In the genomic region with DNA sequence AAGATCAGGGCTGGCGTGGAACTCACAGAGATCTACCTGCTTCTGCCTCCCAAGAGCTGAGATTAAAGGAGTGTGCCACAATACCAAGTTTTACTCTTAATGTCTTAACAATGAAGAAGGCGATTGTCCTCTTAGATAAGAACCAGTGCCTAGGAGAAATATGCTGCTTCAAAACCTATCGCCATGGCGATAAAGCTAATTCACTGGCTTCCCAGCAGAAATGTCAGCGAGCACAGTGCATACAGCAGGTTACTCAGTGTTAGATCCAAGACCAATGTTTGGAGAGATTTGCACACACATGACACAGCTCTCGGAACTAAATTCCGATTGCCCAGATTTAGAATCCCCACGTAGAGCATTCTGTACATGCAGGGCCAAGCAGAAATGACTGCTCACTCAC, we compare ENCODE assay signal across 26 mouse cellular contexts.
DNase-seq lines count a peak whose midpoint lies in the region; ATAC-seq lines count a peak whose summit lies in the region.
"Had no signal": no experiment of that assay in that cellular context is flagged by ENCODE, and none has a peak within 500 bp of the region (broad histone marks: within the 10 kb centered on the region; RNA-seq: fewer than 3 reads in every experiment).

No protein-coding gene starts in this region.

- H3K4me1 ChIP-seq in forebrain, embryonic 14.5 days (ENCODE audit: control insufficient read depth, insufficient read depth, low read length), result peaks cover 5% of the 10 kb centered on the region; the same call in 1 of the 2 replicates
- H3K4me1 ChIP-seq in forebrain, embryonic 11.5 days (replicated peaks; ENCODE audit: control insufficient read depth, insufficient read depth, low read length), result no peaks in the 10 kb centered on the region
- H3K4me1 ChIP-seq in heart, embryonic 10.5 days, result peaks cover 12% of the 10 kb centered on the region
- H3K4me1 ChIP-seq in midbrain, embryonic 13.5 days (replicated peaks), result peaks cover 17% of the 10 kb centered on the region
- H3K4me1 ChIP-seq in midbrain, embryonic 15.5 days, result peaks cover 22% of the 10 kb centered on the region

- DNase-seq in forebrain, embryonic 14.5 days (ENCODE audit: low spot score), result peak; percentile 15
- no peak for DNase-seq in forebrain, embryonic 11.5 days (ENCODE audit: low spot score)
- peak; percentile 66 for DNase-seq in heart, embryonic 10.5 days (ENCODE audit: low spot score)
- no peak for DNase-seq in heart, postnatal 36 days
- no peak for DNase-seq in cerebellum, postnatal 25 days
- DNase-seq: adrenal gland, adult 8-10 months; adrenal gland, postnatal 25 days; cerebellum, adult 11 months; cerebellum, adult 2 months; cerebellum, adult 9-11 months; cerebellum, postnatal 36 days; embryo, embryonic 11 days; gastrocnemius, postnatal 10 days; gastrocnemius, postnatal 36 days; heart, postnatal 14 days; kidney, adult 11 months had no signal

- H3K4me3 ChIP-seq in forebrain, embryonic 14.5 days (ENCODE audit: low read depth, low read length), result no peak overlapping the region
- H3K4me3 ChIP-seq in forebrain, embryonic 11.5 days (ENCODE audit: low read depth, low read length), result no peak overlapping the region
- H3K4me3 ChIP-seq in heart, embryonic 10.5 days, result no peak overlapping the region
- H3K4me3 ChIP-seq in midbrain, embryonic 13.5 days (replicated peaks), result no peak overlapping the region
- H3K4me3 ChIP-seq in midbrain, embryonic 15.5 days, result no peak overlapping the region
- H3K4me3 ChIP-seq: embryonic facial prominence, embryonic 10.5 days; embryonic facial prominence, embryonic 13.5 days; erythroblast, embryonic 14.5 days; forebrain, embryonic 15.5 days; heart, embryonic 13.5 days; hindbrain, embryonic 15.5 days; intestine, embryonic 15.5 days had no signal

- no peak overlapping the region for H3K27ac ChIP-seq in forebrain, embryonic 14.5 days (ENCODE audit: low read depth, low read length)
- H3K27ac ChIP-seq in forebrain, embryonic 11.5 days (ENCODE audit: low read depth, low read length), result no peak overlapping the region
- H3K27ac ChIP-seq in heart, embryonic 10.5 days, result no peak overlapping the region
- no peak overlapping the region for H3K27ac ChIP-seq in midbrain, embryonic 13.5 days
- H3K27ac ChIP-seq in midbrain, embryonic 15.5 days, result no peak overlapping the region
- H3K27ac ChIP-seq: embryonic facial prominence, embryonic 10.5 days; embryonic facial prominence, embryonic 13.5 days; forebrain, embryonic 15.5 days; heart, embryonic 13.5 days; hindbrain, embryonic 15.5 days; intestine, embryonic 15.5 days had no signal

- no peak overlapping the region for H3K9ac ChIP-seq in forebrain, embryonic 14.5 days (ENCODE audit: low read length)
- no peak overlapping the region for H3K9ac ChIP-seq in forebrain, embryonic 11.5 days (ENCODE audit: low read length)
- H3K9ac ChIP-seq in midbrain, embryonic 13.5 days (replicated peaks), result peak overlapping the region; percentile 28; the same call in 1 of the 2 replicates
- H3K9ac ChIP-seq in midbrain, embryonic 15.5 days, result no peak overlapping the region
- H3K9ac ChIP-seq: embryonic facial prominence, embryonic 13.5 days; forebrain, embryonic 15.5 days; heart, embryonic 13.5 days; hindbrain, embryonic 15.5 days; intestine, embryonic 15.5 days had no signal

- no peak for ATAC-seq in forebrain, embryonic 14.5 days
- no peak for ATAC-seq in forebrain, embryonic 11.5 days (replicated peaks; ENCODE audit: low FRiP score)
- ATAC-seq in midbrain, embryonic 13.5 days, result no peak
- ATAC-seq in midbrain, embryonic 15.5 days (replicated peaks), result no peak
- ATAC-seq: activated CD4-positive, CD25-positive, alpha-beta regulatory T cell, adult 4 months; forebrain, embryonic 15.5 days; intestine, embryonic 15.5 days had no signal

- no peaks in the 10 kb centered on the region for H3K9me3 ChIP-seq in forebrain, embryonic 14.5 days (replicated peaks; ENCODE audit: control insufficient read depth, low read length)
- no peaks in the 10 kb centered on the region for H3K9me3 ChIP-seq in forebrain, embryonic 11.5 days (ENCODE audit: control insufficient read depth, low read length)
- H3K9me3 ChIP-seq in heart, embryonic 10.5 days, result no peaks in the 10 kb centered on the region
- no peaks in the 10 kb centered on the region for H3K9me3 ChIP-seq in midbrain, embryonic 13.5 days
- no peaks in the 10 kb centered on the region for H3K9me3 ChIP-seq in midbrain, embryonic 15.5 days
- H3K9me3 ChIP-seq: embryonic facial prominence, embryonic 10.5 days; embryonic facial prominence, embryonic 13.5 days; forebrain, embryonic 15.5 days; heart, embryonic 13.5 days; hindbrain, embryonic 15.5 days; intestine, embryonic 15.5 days had no signal

- 78% methylated on average over 8 of the region's 8 CpGs for WGBS in forebrain, embryonic 14.5 days
- WGBS in forebrain, embryonic 11.5 days, result 85% methylated on average over 8 of the region's 8 CpGs
- WGBS in heart, embryonic 10.5 days, result 85% methylated on average over 8 of the region's 8 CpGs
- 65% methylated on average over 8 of the region's 8 CpGs for WGBS in midbrain, embryonic 13.5 days
- 60% methylated on average over 8 of the region's 8 CpGs for WGBS in midbrain, embryonic 15.5 days

- no peaks in the 10 kb centered on the region for H3K36me3 ChIP-seq in forebrain, embryonic 14.5 days (ENCODE audit: control insufficient read depth, insufficient read depth, low read length)
- no peaks in the 10 kb centered on the region for H3K36me3 ChIP-seq in forebrain, embryonic 11.5 days (ENCODE audit: control insufficient read depth, insufficient read depth, low read length)
- H3K36me3 ChIP-seq in heart, embryonic 10.5 days, result no peaks in the 10 kb centered on the region
- no peaks in the 10 kb centered on the region for H3K36me3 ChIP-seq in midbrain, embryonic 13.5 days
- H3K36me3 ChIP-seq in midbrain, embryonic 15.5 days (replicated peaks), result no peaks in the 10 kb centered on the region
- H3K36me3 ChIP-seq: embryonic facial prominence, embryonic 10.5 days; embryonic facial prominence, embryonic 13.5 days; forebrain, embryonic 15.5 days; heart, embryonic 13.5 days; hindbrain, embryonic 15.5 days; intestine, embryonic 15.5 days had no signal

- no peaks in the 10 kb centered on the region for H3K27me3 ChIP-seq in forebrain, embryonic 14.5 days (replicated peaks; ENCODE audit: control insufficient read depth, insufficient read depth, low read length)
- no peaks in the 10 kb centered on the region; the same call in 1 of the 2 replicates for H3K27me3 ChIP-seq in forebrain, embryonic 11.5 days (ENCODE audit: control insufficient read depth, insufficient read depth, low read length)
- peaks cover 19% of the 10 kb centered on the region for H3K27me3 ChIP-seq in heart, embryonic 10.5 days (ENCODE audit: insufficient read depth, poor library complexity, severe bottlenecking)
- H3K27me3 ChIP-seq in midbrain, embryonic 13.5 days, result no peaks in the 10 kb centered on the region
- H3K27me3 ChIP-seq in midbrain, embryonic 15.5 days (replicated peaks), result no peaks in the 10 kb centered on the region
- H3K27me3 ChIP-seq: forebrain, embryonic 15.5 days; hindbrain, embryonic 15.5 days had no signal

- no peak overlapping the region for H3K4me2 ChIP-seq in forebrain, embryonic 14.5 days (ENCODE audit: low read length)
- H3K4me2 ChIP-seq in forebrain, embryonic 11.5 days (ENCODE audit: low read depth, low read length, severe bottlenecking), result no peak overlapping the region
- H3K4me2 ChIP-seq in midbrain, embryonic 13.5 days (replicated peaks), result no peak overlapping the region
- no peak overlapping the region for H3K4me2 ChIP-seq in midbrain, embryonic 15.5 days
- H3K4me2 ChIP-seq: embryonic facial prominence, embryonic 13.5 days; forebrain, embryonic 15.5 days; heart, embryonic 13.5 days; hindbrain, embryonic 15.5 days; intestine, embryonic 15.5 days had no signal

- intact Hi-C loops in heart, postnatal 36 days (cut with DNase I), result no loop called here

Comparison
In these comparisons a context has a peak if more than half of its experiments do, and no peak if none do; other contexts are left out.
1. DNase-seq: peak in forebrain, embryonic 14.5 days (single experiment) and heart, embryonic 10.5 days (single experiment); none in forebrain, embryonic 11.5 days (single experiment), heart, postnatal 36 days (0 of 2) and cerebellum, postnatal 25 days (0 of 2).